Mouse (Mus musculus) liver, embryonic 14.5 days (tissue): ENCODE measurements at regions not wholly inside any gene's neighbourhood (a gene's known extent, or its start where the extent isn't known, plus 50 kb on each side); places are given as distances from the start of the nearest gene placed in this dataset.
A peak's percentile ranks its signal among the peaks of the same experiment; 100 is the strongest.
"Not testable (repeated sequence)": the region's sequence is repeated elsewhere in the genome, so short reads cannot be mapped to it uniquely, and the experiment has no call there.

Source experiments
- CTCF ChIP-seq: IDR thresholded peaks from 2 replicates; pipeline ENCODE4 v1.5.1; 2016; ENCODE audit warnings: antibody characterized with exemption, low read depth, control low read depth
- EP300 ChIP-seq: IDR thresholded peaks from 2 replicates; pipeline ENCODE4 v1.6.1; 2016; ENCODE audit warnings: antibody characterized with exemption, low read depth

DNA sequence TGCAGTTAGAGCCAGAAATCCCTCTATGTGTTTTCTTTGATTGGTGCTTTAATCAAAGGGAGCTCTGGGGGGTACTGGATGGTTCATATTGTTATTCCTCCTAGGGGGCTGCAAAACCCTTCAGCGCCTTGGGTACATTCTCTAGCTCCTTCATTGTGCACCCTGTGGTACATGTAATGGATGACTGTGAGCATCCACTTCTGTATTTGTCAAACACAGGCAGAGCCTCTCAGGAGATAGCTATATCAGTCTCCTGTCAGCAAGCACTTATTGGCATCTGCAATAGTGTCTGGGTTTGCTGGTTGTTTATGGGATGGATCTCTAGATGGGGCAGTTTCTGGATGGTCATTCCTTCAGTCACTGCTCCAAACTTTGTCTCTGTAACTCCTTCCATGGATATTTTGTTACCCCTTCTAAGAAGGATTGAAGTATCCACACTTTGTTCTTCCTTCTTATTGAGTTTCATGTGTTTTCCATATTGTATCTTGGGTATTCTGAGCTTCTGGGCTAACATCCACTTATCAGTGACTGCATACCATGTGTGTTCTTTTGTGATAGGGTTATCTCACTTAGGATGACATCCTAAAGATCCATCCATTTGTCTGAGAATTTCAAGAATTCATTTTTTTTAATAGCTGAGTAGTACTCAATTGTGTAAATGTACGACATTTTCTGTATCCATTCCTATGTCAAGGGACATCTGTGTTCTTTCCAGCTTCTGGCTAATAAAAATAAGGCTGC is 640.8 kb downstream of the Rpia start:
- not testable (repeated sequence) for TF ChIP-seq CTCF
- peak; percentile 47; the same call in 1 of the 2 replicates for TF ChIP-seq EP300
